Mouse (Mus musculus) c-Kit-positive CD71-positive TER-119-positive erythroid progenitor cells, embryonic 14.5 days (primary cell): ENCODE measurements around the gene Zfp93.

Experiments used
- DNase-seq: peaks from one replicate; pipeline ENCODE4 v3.0.0-alpha.2; 2013; ENCODE audit warnings: low spot score

The Zfp93 gene

GRCm38 (mm10) chr7:24291387-24292090 lies 21.3 kb downstream of the Zfp93 start:
- DNase-seq: no peak

- DNase-seq: no peak
Measured at GRCm38 (mm10) chr7:24293061-24293851, 23.0 kb downstream of the Zfp93 start.

- no peak for DNase-seq
Measured at GRCm38 (mm10) chr7:24294763-24295162, 24.5 kb downstream of the Zfp93 start.

GRCm38 (mm10) chr7:24295376-24295775 lies 25.2 kb downstream of the Zfp93 start:
- no peak for DNase-seq

- DNase-seq: no peak
Measured at GRCm38 (mm10) chr7:24296386-24296785, 26.2 kb downstream of the Zfp93 start.

GRCm38 (mm10) chr7:24297361-24298095 lies 27.3 kb downstream of the Zfp93 start:
- DNase-seq: no peak

GRCm38 (mm10) chr7:24298635-24298972 lies 28.4 kb downstream of the Zfp93 start:
- DNase-seq: no peak

GRCm38 (mm10) chr7:24298973-24299708 lies 28.9 kb downstream of the Zfp93 start:
- DNase-seq: peak; percentile 79

- no peak for DNase-seq
Measured at GRCm38 (mm10) chr7:24299823-24300481, 29.7 kb downstream of the Zfp93 start.

- peak; percentile 52 for DNase-seq
Measured at GRCm38 (mm10) chr7:24300771-24301282, 30.6 kb downstream of the Zfp93 start, which contains the start of gene Zfp61. Gene Zfp61, minus strand, starts transcription at chr7:24301232.

- peak; percentile 9 for DNase-seq
Measured at GRCm38 (mm10) chr7:24315726-24316566, 45.7 kb downstream of the Zfp93 start.

- peak; percentile 90 for DNase-seq
Measured at GRCm38 (mm10) chr7:24316567-24317092, 46.4 kb downstream of the Zfp93 start, which contains the start of gene Zfp94. Gene Zfp94, minus strand, starts transcription at chr7:24316666.

GRCm38 (mm10) chr7:24318942-24319341 lies 48.7 kb downstream of the Zfp93 start:
- no peak for DNase-seq

- no peak for DNase-seq
Measured at GRCm38 (mm10) chr7:24322593-24322992, 52.4 kb downstream of the Zfp93 start.

GRCm38 (mm10) chr7:24325197-24325596 lies 55.0 kb downstream of the Zfp93 start:
- DNase-seq: no peak

GRCm38 (mm10) chr7:24325675-24326128 lies 55.5 kb downstream of the Zfp93 start:
- DNase-seq: no peak

GRCm38 (mm10) chr7:24326273-24327135 lies 56.3 kb downstream of the Zfp93 start:
- DNase-seq: no peak
